Mouse (Mus musculus) thymus, adult 2 months (tissue): Measurements from ENCODE around the gene 1700057G04Rik. TPM values are rescaled to one million over a fixed set of nuclear protein-coding genes. Genes with fewer than 3 reads are reported as not detected.

Experiments
- DNase-seq: peaks from one replicate; pipeline ENCODE4 v3.0.0; 2021
- H3K27ac ChIP-seq: fragments of 200-500 bp; 2 replicates; pipeline ENCODE4 v1.5.1; 2012; ENCODE audit warnings: low read length, control low read depth; ENCODE audit not compliant: control insufficient read depth, insufficient read depth
- H3K27me3 ChIP-seq: fragments of 200-500 bp; 2 replicates; pipeline ENCODE4 v1.6.1; 2012; ENCODE audit warnings: mild to moderate bottlenecking, low read length, moderate library complexity, mixed read lengths; ENCODE audit not compliant: control insufficient read depth, insufficient read depth
- H3K36me3 ChIP-seq: fragments of 200-500 bp; 2 replicates; pipeline ENCODE4 v1.6.1; 2012; ENCODE audit warnings: mild to moderate bottlenecking, low read length, moderate library complexity; ENCODE audit not compliant: control insufficient read depth, insufficient read depth
- H3K4me1 ChIP-seq: fragments of 200-500 bp; replicated peaks from 2 replicates; pipeline ENCODE4 v1.6.1; 2012; ENCODE audit warnings: low read length; ENCODE audit not compliant: control insufficient read depth, insufficient read depth
- H3K4me3 ChIP-seq: fragments of 200-500 bp; 2 replicates; pipeline ENCODE4 v1.5.1; 2012; ENCODE audit warnings: mild to moderate bottlenecking, low read length, control low read depth, moderate library complexity; ENCODE audit not compliant: control insufficient read depth, insufficient read depth
- CTCF ChIP-seq: fragments of 200-500 bp; IDR thresholded peaks from 2 replicates; pipeline ENCODE4 v1.5.1; 2012; ENCODE audit warnings: mild to moderate bottlenecking, control low read depth, low read length, moderate library complexity, borderline replicate concordance; ENCODE audit not compliant: control insufficient read depth, poor library complexity, insufficient read depth; ENCODE audit errors: extremely low read depth
- POLR2A ChIP-seq: fragments of 200-500 bp; IDR thresholded peaks from 2 replicates; pipeline ENCODE4 v1.6.1; 2012; ENCODE audit warnings: mild to moderate bottlenecking, low read length, control low read depth, moderate library complexity; ENCODE audit not compliant: control insufficient read depth, poor library complexity, insufficient read depth; ENCODE audit errors: extremely low read depth
- WGBS: fragments of 180-500 bp; shearing (Covaris S2); methylation state at CpG from one replicate; pipeline ENCODE4 v1.1.7; 2018; 5-methylcytosine and 5-hydroxymethylcytosine counted together
- polyA plus RNA-seq: library from polyadenylated mRNA; depleted of rRNA; stranded (reverse); fragments of >200 nt; gene quantifications from 2 replicates; pipeline ENCODE4 v1.2.3, GENCODE M21; 2012; rRNA removed

1700057G04Rik gene
- polyA plus RNA-seq = not detected in 2 replicates

GRCm38 (mm10) chr9:92309077-92309476 is at the start of gene 1700057G04Rik:
Gene 1700057G04Rik, plus strand, starts transcription at chr9:92309377.
- no peaks in the 10 kb centered on the region for H3K36me3 ChIP-seq
- WGBS = 100% methylated on average over 1 of the region's 1 CpGs
- no peaks in the 10 kb centered on the region for H3K4me1 ChIP-seq
- H3K4me3 ChIP-seq = no peak within 1 kb of the TSS
- no peak for DNase-seq
- H3K27me3 ChIP-seq = no peaks in the 10 kb centered on the region
- H3K27ac ChIP-seq = no peak within 1 kb of the TSS
- TF ChIP-seq CTCF (no peak), POLR2A (no peak)

DNA sequence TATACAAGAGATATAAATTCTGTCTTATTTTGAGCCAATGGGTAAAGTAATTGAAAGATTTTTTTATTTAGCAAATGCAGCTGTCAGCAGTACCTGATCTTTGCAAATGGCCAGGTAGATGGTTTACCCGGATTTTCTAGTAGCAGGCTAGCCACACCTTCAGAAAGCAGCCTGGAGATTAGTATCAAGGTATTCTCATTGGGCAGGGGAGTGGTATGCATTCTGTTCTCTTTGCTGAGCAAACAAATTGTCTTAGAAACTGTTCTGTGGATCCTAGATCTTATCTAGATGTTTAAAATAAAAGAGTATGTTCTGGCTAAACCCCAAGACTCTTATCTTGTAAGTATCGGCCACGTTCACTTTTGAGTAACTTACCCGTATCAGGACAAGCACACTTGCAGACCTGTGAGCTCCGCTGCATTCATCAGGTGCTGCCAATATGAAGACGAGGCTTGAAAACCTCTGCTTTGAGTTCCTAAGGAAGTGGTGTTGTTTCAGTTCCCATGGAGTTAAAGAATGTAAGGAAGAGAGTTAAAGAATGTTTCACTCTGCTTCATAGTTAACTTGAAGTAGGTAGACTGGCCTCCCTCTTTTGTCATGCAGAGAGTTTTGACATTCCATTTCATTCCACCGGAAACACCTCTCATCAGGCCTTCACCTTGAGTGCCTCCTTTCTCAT is 48.6 kb upstream of the 1700057G04Rik start:
- TF ChIP-seq POLR2A (no peak), CTCF (no peak)
- 82% methylated on average over 7 of the region's 7 CpGs for WGBS
- no peak for DNase-seq
- Histone ChIP-seq H3K27ac (no peak overlapping the region), H3K4me3 (no peak overlapping the region), H3K36me3 (no peaks in the 10 kb centered on the region), H3K27me3 (no peaks in the 10 kb centered on the region), H3K4me1 (no peaks in the 10 kb centered on the region)

GRCm38 (mm10) chr9:92265719-92266118 is 43.5 kb upstream of the 1700057G04Rik start:
- Histone ChIP-seq H3K36me3 (no peaks in the 10 kb centered on the region), H3K4me3 (no peak overlapping the region), H3K27me3 (no peaks in the 10 kb centered on the region), H3K27ac (no peak overlapping the region), H3K4me1 (peaks cover 3% of the 10 kb centered on the region; the same call in 1 of the 2 replicates)
- TF ChIP-seq CTCF = no peak
- no peak for TF ChIP-seq POLR2A
- WGBS = 57% methylated on average over 4 of the region's 4 CpGs
- DNase-seq = no peak

DNA sequence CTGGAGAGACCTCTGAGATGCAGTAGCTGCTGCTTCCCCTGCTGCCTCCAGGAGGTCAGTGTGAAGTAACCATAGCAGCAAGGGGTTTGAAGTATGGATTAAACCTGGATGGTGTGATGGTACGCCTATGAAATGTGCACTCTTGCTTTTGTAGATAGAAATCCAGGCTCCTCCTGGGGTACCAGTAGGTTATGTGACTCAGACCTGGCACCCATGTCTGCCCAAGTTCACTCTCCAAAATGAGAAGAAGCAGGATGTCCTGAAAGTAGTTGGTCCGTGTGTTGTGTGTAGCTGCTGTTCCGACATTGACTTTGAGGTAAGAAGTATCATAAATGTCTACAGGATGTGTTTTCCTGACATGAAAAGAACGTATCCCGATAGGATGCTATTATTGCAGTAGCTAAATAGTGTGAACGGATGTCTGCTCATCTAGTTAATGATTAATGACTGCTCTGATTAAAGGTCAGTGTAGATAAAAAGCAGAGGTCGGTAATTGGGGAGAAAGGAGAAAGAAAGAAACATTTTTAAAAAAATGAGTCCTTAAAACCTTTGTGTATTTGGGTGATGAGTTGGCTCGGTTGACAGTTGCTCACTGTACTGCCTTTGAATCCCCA is 42.5 kb upstream of the 1700057G04Rik start:
- 97% methylated on average over 8 of the region's 8 CpGs for WGBS
- no peaks in the 10 kb centered on the region for H3K27me3 ChIP-seq
- no peak overlapping the region for H3K4me3 ChIP-seq
- H3K4me1 ChIP-seq = peaks cover 3% of the 10 kb centered on the region; the same call in 1 of the 2 replicates
- DNase-seq = no peak
- H3K36me3 ChIP-seq = no peaks in the 10 kb centered on the region
- no peak for TF ChIP-seq POLR2A
- no peak for TF ChIP-seq CTCF
- no peak overlapping the region for H3K27ac ChIP-seq

GRCm38 (mm10) chr9:92267732-92268131 is 41.4 kb upstream of the 1700057G04Rik start:
- Histone ChIP-seq H3K27me3 (no peaks in the 10 kb centered on the region), H3K4me3 (no peak overlapping the region), H3K36me3 (no peaks in the 10 kb centered on the region), H3K27ac (no peak overlapping the region), H3K4me1 (peaks cover 3% of the 10 kb centered on the region; the same call in 1 of the 2 replicates)
- TF ChIP-seq CTCF = no peak
- no peak for TF ChIP-seq POLR2A
- no peak for DNase-seq
- 96% methylated on average over 1 of the region's 1 CpGs for WGBS

DNA sequence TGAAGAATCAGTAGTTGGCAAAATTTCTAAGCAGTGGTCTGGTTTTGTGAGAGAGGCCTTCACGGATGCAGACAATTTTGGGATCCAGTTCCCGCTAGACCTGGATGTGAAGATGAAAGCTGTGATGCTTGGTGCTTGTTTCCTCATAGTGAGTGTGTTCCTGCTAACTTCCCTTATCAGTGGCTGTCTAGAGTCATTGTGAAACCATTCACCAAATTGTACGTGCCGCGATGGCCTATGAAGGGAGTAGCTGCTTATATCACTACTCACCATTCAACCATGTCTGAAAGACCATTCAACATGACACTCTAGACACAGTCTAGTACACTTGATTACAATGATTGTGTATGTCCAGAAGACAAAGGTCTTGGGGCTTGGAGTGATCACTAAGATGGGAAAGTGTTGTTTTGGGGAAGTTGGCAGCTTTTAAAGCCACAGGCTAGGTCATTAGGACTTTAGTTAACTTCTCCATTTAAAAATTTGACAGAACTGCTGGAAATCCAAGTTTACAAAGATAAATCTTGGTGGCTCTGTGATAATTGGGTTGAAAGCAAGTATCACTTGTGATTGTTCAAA is 39.3 kb upstream of the 1700057G04Rik start:
- Histone ChIP-seq H3K4me3 (no peak overlapping the region), H3K36me3 (no peaks in the 10 kb centered on the region)
- 96% methylated on average over 5 of the region's 5 CpGs for WGBS

More for the DNA sequence above, 39.3 kb upstream of the 1700057G04Rik start:
- TF ChIP-seq CTCF (no peak), POLR2A (no peak)
- no peaks in the 10 kb centered on the region for H3K27me3 ChIP-seq
- H3K4me1 ChIP-seq = peaks cover 5% of the 10 kb centered on the region
- no peak for DNase-seq
- H3K27ac ChIP-seq = no peak overlapping the region
